Mouse (Mus musculus) naive thymus-derived CD4-positive, alpha-beta T cell, adult 5 months (primary cell): ENCODE data around the gene Vat1. TPM values are rescaled to one million over a fixed set of nuclear protein-coding genes. Genes with fewer than 3 reads are reported as not detected.

Source experiments
- polyA plus RNA-seq: library from polyadenylated mRNA; unstranded; fragments of 100-300 nt; shearing (Covaris generic); gene quantifications from one replicate; pipeline ENCODE4 v1.2.1, GENCODE M21; 2017

Vat1 gene
- 0.36 TPM for polyA plus RNA-seq

GRCm38 (mm10) chr11:101465869-101466551, at the start of gene Vat1:
Gene Vat1, minus strand, starts transcription at chr11:101466230.

GRCm38 (mm10) chr11:101464211-101465100, 1.6 kb downstream of the Vat1 start, which contains the start of gene Rnd2:
Gene Rnd2, plus strand, starts transcription at chr11:101464999.

GRCm38 (mm10) chr11:101448274-101448746, 17.7 kb downstream of the Vat1 start, which contains the start of gene Ifi35:
Gene Ifi35, plus strand, starts transcription at chr11:101448407.

GRCm38 (mm10) chr11:101442127-101442693, 23.8 kb downstream of the Vat1 start, which contains the start of gene Rpl27:
Gene Rpl27, plus strand, starts transcription at chr11:101442298.

GRCm38 (mm10) chr11:101424925-101425813, 40.9 kb downstream of the Vat1 start, which contains the start of the genes Rundc1 and Ptges3l:
Gene Rundc1, plus strand, starts transcription at chr11:101425085.
Gene Ptges3l, minus strand, starts transcription at chr11:101425333.

GRCm38 (mm10) chr11:101424105-101424851, 41.8 kb downstream of the Vat1 start, which contains the start of gene Gm27029:
Gene Gm27029, minus strand, starts transcription at chr11:101424796.

GRCm38 (mm10) chr11:101417101-101417855, 48.8 kb downstream of the Vat1 start, which contains the start of gene Aarsd1:
Gene Aarsd1, minus strand, starts transcription at chr11:101417615.

Other genes with a start within 250 kb of the Vat1 start
- 83.6 TPM for gene Ezh1, start 239.8 kb downstream of the Vat1 start, polyA plus RNA-seq
- not detected for gene Ramp2, start 220.2 kb downstream of the Vat1 start, polyA plus RNA-seq
- 83.2 TPM for gene Vps25, start 212.5 kb downstream of the Vat1 start, polyA plus RNA-seq
- 5.3 TPM for gene Wnk4, start 205.7 kb downstream of the Vat1 start, polyA plus RNA-seq
- gene Cntd1, start 187.2 kb downstream of the Vat1 start, polyA plus RNA-seq: 0.36 TPM
- gene Coa3, start 187.1 kb downstream of the Vat1 start, polyA plus RNA-seq: 51.8 TPM
- 208 TPM for gene Becn1, start 163.9 kb downstream of the Vat1 start, polyA plus RNA-seq
- 178 TPM for gene Psme3, start 150.0 kb downstream of the Vat1 start, polyA plus RNA-seq
- 4.7 TPM for gene Aoc2, start 141.2 kb downstream of the Vat1 start, polyA plus RNA-seq
- gene Aoc3, start 135.6 kb downstream of the Vat1 start, polyA plus RNA-seq: not detected
- gene G6pc, start 98.7 kb downstream of the Vat1 start, polyA plus RNA-seq: not detected
- 27.6 TPM for gene Aarsd1, start 48.6 kb downstream of the Vat1 start, polyA plus RNA-seq
- gene Gm27029, start 41.4 kb downstream of the Vat1 start, polyA plus RNA-seq: not detected
- 29.5 TPM for gene Rundc1, start 41.1 kb downstream of the Vat1 start, polyA plus RNA-seq
- 3.8 TPM for gene Ptges3l, start 40.9 kb downstream of the Vat1 start, polyA plus RNA-seq
- 269 TPM for gene Rpl27, start 23.9 kb downstream of the Vat1 start, polyA plus RNA-seq
- 128 TPM for gene Ifi35, start 17.8 kb downstream of the Vat1 start, polyA plus RNA-seq
- 0.25 TPM for gene Rnd2, start 1.2 kb downstream of the Vat1 start, polyA plus RNA-seq
- gene Brca1, start 85.7 kb upstream of the Vat1 start, polyA plus RNA-seq: 4.3 TPM
- 127 TPM for gene Nbr1, start 85.9 kb upstream of the Vat1 start, polyA plus RNA-seq
- 2.2 TPM for gene Tmem106a, start 116.0 kb upstream of the Vat1 start, polyA plus RNA-seq
- gene Gm11634, start 133.0 kb upstream of the Vat1 start, polyA plus RNA-seq: not detected
- 30.2 TPM for gene Rdm1, start 161.0 kb upstream of the Vat1 start, polyA plus RNA-seq
- gene Arl4d, start 199.3 kb upstream of the Vat1 start, polyA plus RNA-seq: 1.8 TPM